Comparison of ENCODE assay signal across 20 mouse cellular contexts in the genomic region with DNA sequence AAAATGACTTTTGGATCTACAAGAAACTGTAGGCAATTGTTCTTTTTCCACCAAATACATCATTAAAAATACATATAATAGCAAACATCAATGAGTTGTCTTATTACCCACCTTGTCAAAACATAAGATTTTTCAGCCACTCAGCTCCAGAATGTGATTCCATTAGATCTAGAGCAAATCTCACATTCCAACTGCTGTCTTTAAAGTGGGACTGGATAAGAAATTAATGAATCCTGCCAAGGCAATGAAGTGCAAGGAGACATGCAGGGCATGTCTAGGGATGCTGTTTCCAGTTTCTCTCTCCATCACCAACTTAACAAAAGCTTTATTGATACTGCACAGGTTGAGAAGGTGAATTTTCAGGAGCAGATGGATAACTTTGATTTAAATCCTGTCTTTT.
"Had no signal": no experiment of that assay in that cellular context is flagged by ENCODE, and none has a peak within 500 bp of the region (broad histone marks: within the 10 kb centered on the region; RNA-seq: fewer than 3 reads in every experiment).

No protein-coding gene starts in this region.

- H3K27ac ChIP-seq: kidney, postnatal 0 days; layer of hippocampus, adult 2 months; limb, embryonic 10.5 days; limb, embryonic 13.5 days; liver, embryonic 12.5 days; liver, embryonic 15.5 days; midbrain, embryonic 12.5 days; midbrain, embryonic 15.5 days; neural tube, embryonic 12.5 days; neural tube, embryonic 15.5 days; stomach, embryonic 15.5 days had no signal

- H3K27me3 ChIP-seq: limb, embryonic 13.5 days; liver, embryonic 12.5 days; liver, embryonic 15.5 days; midbrain, embryonic 12.5 days; midbrain, embryonic 15.5 days; neural tube, embryonic 12.5 days; neural tube, embryonic 15.5 days; stomach, embryonic 15.5 days had no signal

- H3K4me3 ChIP-seq: layer of hippocampus, adult 2 months; limb, embryonic 10.5 days; limb, embryonic 13.5 days; liver, embryonic 12.5 days; liver, embryonic 15.5 days; midbrain, embryonic 12.5 days; midbrain, embryonic 15.5 days; neural tube, embryonic 12.5 days; neural tube, embryonic 15.5 days; stomach, embryonic 15.5 days had no signal

- DNase-seq: kidney, adult 2 months; kidney, postnatal 25 days; layer of hippocampus, adult 9-11 months; liver; right cerebral cortex, adult 18-20 months; right cerebral cortex, postnatal 14 days; right cerebral cortex, postnatal 4 days; thymus, postnatal 36 days had no signal

- H3K4me2 ChIP-seq: limb, embryonic 13.5 days; liver, embryonic 12.5 days; liver, embryonic 15.5 days; midbrain, embryonic 12.5 days; midbrain, embryonic 15.5 days; neural tube, embryonic 12.5 days; neural tube, embryonic 15.5 days; stomach, embryonic 15.5 days had no signal

- H3K9me3 ChIP-seq: limb, embryonic 10.5 days; limb, embryonic 13.5 days; liver, embryonic 12.5 days; liver, embryonic 15.5 days; midbrain, embryonic 12.5 days; midbrain, embryonic 15.5 days; neural tube, embryonic 12.5 days; neural tube, embryonic 15.5 days; stomach, embryonic 15.5 days had no signal

- H3K36me3 ChIP-seq: limb, embryonic 10.5 days; limb, embryonic 13.5 days; liver, embryonic 12.5 days; liver, embryonic 15.5 days; midbrain, embryonic 12.5 days; midbrain, embryonic 15.5 days; neural tube, embryonic 12.5 days; neural tube, embryonic 15.5 days; stomach, embryonic 15.5 days had no signal

- H3K9ac ChIP-seq: limb, embryonic 13.5 days; liver, embryonic 12.5 days; liver, embryonic 15.5 days; midbrain, embryonic 12.5 days; midbrain, embryonic 15.5 days; neural tube, embryonic 12.5 days; neural tube, embryonic 15.5 days; stomach, embryonic 15.5 days had no signal

- ATAC-seq: intestine, postnatal 0 days; liver, embryonic 12.5 days; midbrain, embryonic 15.5 days had no signal

- H3K4me1 ChIP-seq: limb, embryonic 13.5 days; liver, embryonic 12.5 days; liver, embryonic 15.5 days; midbrain, embryonic 12.5 days; midbrain, embryonic 15.5 days; neural tube, embryonic 12.5 days; neural tube, embryonic 15.5 days; stomach, embryonic 15.5 days had no signal
